Mouse (Mus musculus) embryonic fibroblast, embryonic 13.5 days (primary cell): ENCODE measurements around the gene Gm29735. TPM values are rescaled to one million over a fixed set of nuclear protein-coding genes. Genes with fewer than 3 reads are reported as not detected.
"Not testable (repeated sequence)": the region's sequence is repeated elsewhere in the genome, so short reads cannot be mapped to it uniquely, and the experiment has no call there.

Source experiments
- H3K27ac ChIP-seq: 2 replicates; pipeline ENCODE4 v1.5.1; 2012; ENCODE audit warnings: low read length, control low read depth, inconsistent platforms; ENCODE audit not compliant: insufficient read depth
- H3K4me1 ChIP-seq: 2 replicates; pipeline ENCODE4 v1.6.1; 2011; ENCODE audit warnings: low read length; ENCODE audit not compliant: control insufficient read depth, insufficient read depth
- H3K4me3 ChIP-seq: 2 replicates; pipeline ENCODE4 v1.5.1; 2011; ENCODE audit warnings: mild to moderate bottlenecking, control low read depth, low read length; ENCODE audit not compliant: insufficient read depth
- CTCF ChIP-seq: IDR thresholded peaks from 2 replicates; pipeline ENCODE4 v1.5.1; 2011; ENCODE audit warnings: mild to moderate bottlenecking, control low read depth, low read length, moderate library complexity, borderline replicate concordance; ENCODE audit not compliant: insufficient read depth
- POLR2A ChIP-seq: IDR thresholded peaks from 2 replicates; pipeline ENCODE4 v1.6.1; 2011; ENCODE audit warnings: low read depth, mild to moderate bottlenecking, control low read depth, low read length, moderate library complexity
- polyA plus RNA-seq: library from polyadenylated mRNA; stranded (reverse); fragments of >200 nt; gene quantifications from 2 replicates; pipeline ENCODE4 v1.2.4, GENCODE M21; 2011; ENCODE audit warnings: low read depth; ENCODE audit not compliant: missing spikeins, insufficient read length

Gene Gm29735
- polyA plus RNA-seq, 1 experiment, result not detected

DNA sequence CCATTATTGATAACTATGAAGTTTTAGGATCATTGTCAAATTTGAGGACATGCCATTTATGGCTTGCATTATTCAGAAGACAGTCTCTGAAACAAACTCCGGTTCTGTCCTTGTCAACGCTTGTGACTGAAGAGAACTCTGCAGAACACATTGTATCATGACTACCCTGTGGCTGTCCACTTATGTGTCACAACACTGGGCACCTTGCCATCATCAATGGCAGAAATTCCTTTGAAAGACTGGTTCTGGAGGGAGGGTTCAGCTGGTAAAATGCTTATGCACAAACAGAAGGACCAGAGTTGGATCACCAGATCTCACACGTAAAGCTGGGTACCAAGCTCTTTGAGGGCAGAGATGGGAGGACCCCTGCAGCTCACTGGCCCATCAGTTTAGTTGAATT, 2.5 kb upstream of the Gm29735 start:
- H3K4me3 ChIP-seq, result no peak overlapping the region
- TF ChIP-seq POLR2A, result no peak
- TF ChIP-seq CTCF, result no peak
- no peaks in the 10 kb centered on the region for H3K4me1 ChIP-seq
- H3K27ac ChIP-seq, result no peak overlapping the region

GRCm38 (mm10) chr7:142155308-142155707, 1.6 kb downstream of the Gm29735 start:
- Histone ChIP-seq H3K4me1 (no peaks in the 10 kb centered on the region), H3K27ac (no peak overlapping the region), H3K4me3 (no peak overlapping the region)
- no peak for TF ChIP-seq POLR2A
- TF ChIP-seq CTCF, result no peak

GRCm38 (mm10) chr7:142152191-142152590, 4.7 kb downstream of the Gm29735 start:
- no peak for TF ChIP-seq POLR2A
- no peak for TF ChIP-seq CTCF
- Histone ChIP-seq H3K4me1 (no peaks in the 10 kb centered on the region), H3K4me3 (no peak overlapping the region), H3K27ac (no peak overlapping the region)

DNA sequence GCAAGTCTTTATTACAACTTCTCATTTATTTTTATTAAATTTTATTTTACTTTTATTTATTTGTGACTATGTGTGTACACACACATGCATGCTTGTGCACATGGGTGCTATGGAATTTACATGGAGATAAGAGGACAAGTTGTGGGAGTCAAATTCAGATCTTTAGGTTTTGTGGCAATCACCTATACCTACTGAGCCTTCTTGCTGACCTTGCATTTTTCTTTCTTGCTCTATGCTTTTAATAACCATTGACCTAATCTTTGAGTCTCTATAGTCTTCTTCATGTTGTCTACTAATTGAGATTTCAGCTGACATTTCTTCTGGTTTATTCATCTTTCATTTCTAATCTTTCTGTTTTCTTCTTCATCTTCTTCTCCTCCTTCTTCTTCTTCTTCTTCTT, 8.3 kb downstream of the Gm29735 start:
- Histone ChIP-seq H3K4me1 (no peaks in the 10 kb centered on the region), H3K27ac (no peak overlapping the region), H3K4me3 (no peak overlapping the region)
- no peak for TF ChIP-seq POLR2A
- TF ChIP-seq CTCF, result no peak

- TF ChIP-seq CTCF (no peak), POLR2A (no peak)
- Histone ChIP-seq H3K27ac (no peak overlapping the region), H3K4me3 (no peak overlapping the region), H3K4me1 (no peaks in the 10 kb centered on the region)
Observed at GRCm38 (mm10) chr7:142146033-142146432, 10.9 kb downstream of the Gm29735 start.

DNA sequence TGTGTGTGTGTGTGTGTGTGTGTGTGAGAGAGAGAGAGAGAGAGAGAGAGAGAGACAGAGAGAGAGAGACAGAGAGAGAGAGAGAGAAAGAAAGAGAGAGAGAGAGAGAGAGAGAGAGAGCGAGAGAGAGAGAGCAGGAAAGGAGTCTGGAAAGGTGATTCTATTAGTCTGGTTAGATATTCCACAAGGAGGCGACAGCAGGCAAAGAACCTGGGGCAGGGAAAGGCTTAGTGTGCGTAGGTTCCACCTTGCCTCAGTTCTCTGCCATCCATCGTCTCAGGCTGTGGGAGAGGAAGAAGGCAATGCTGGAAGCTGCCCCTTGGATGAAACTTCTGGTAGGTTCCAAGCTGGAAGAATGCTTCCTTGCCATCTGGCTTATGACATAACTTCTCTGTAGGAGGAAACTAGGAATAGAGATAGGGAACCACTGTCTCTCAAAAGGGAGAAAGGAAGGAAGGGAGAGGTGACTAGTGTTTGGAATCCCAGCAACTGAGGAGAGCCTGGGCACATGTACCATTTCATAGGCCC, 11.4 kb downstream of the Gm29735 start:
- no peak for TF ChIP-seq POLR2A
- no peak for TF ChIP-seq CTCF
- no peak overlapping the region for H3K4me3 ChIP-seq
- no peak overlapping the region for H3K27ac ChIP-seq
- no peaks in the 10 kb centered on the region for H3K4me1 ChIP-seq

DNA sequence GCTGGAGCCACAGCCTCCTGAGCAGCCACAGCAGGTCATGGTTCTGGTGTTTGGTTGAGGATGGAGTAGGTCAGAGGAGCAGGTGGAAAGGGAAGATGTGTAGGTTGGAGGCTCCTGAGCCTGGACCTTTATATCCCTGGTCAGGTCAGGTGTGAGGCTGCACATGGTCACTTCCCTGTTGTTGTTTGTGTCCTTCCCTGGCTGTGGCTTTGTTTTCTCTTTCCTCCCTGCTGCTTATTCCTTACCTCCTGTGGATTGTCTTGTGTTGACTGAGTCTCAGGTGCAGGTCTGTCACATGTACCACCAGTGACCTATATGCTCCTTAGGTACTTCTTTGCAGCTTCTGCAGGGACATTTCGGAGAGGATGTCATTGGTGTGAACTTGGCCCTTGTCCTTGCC, 12.4 kb downstream of the Gm29735 start, which contains the start of gene Gm45337:
Gene Gm45337 (minus strand): TSS at position 101 of the 400 bp plus-strand sequence.
- no peak within 1 kb of the TSS for H3K4me3 ChIP-seq
- H3K27ac ChIP-seq, result no peak within 1 kb of the TSS
- TF ChIP-seq CTCF (no peak), POLR2A (no peak)
- no peaks in the 10 kb centered on the region for H3K4me1 ChIP-seq

DNA sequence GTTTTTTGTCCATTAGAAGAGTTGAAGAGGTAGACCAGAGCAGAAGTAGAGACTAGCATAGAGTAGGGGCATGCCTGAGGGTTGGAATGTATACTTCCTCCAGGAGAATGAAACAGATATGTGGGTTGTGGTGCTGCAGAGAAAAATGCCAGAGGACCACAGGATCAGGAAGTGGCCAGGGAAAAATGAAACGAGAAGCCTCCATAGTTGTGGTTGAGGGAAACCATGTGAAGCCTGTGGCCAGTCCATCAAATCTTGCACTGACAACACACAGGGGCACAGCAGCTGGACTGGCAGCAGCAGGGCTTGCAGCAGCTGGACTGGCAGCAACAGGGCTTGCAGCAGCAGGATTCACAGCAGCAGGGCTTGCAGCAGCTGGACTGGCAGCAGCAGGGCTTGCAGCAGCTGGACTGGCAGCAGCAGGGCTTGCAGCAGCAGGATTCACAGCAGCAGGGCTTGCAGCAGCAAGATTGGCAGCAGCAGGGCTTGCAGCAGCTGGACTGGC, 13.4 kb downstream of the Gm29735 start:
- H3K27ac ChIP-seq, H3K4me1 ChIP-seq, H3K4me3 ChIP-seq: not testable (repeated sequence)

DNA sequence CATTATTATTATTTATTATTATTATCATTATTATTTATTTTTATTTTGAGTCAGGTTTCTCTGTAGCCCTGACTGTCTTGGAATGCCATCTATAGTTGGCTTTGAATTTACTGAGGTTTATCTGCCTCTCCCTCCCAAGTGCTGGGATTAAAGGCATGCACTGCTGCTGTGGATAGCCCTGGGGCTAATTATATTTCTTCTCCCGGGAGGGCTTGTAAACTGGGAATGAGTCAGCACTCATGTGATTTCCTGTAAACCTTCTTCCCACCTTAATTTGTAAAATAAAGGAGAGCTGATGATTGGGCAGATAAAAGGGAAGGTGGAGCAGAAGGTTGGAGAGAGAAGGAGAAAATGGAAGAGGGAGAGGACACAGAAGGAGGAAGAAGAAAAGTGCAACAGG, 16.2 kb downstream of the Gm29735 start:
- Histone ChIP-seq H3K4me1 (no peaks in the 10 kb centered on the region), H3K4me3 (no peak overlapping the region), H3K27ac (no peak overlapping the region)
- TF ChIP-seq POLR2A (no peak), CTCF (no peak)

- H3K27ac ChIP-seq, H3K4me1 ChIP-seq, H3K4me3 ChIP-seq: not testable (repeated sequence)
Observed at GRCm38 (mm10) chr7:142135934-142136333, 21.0 kb downstream of the Gm29735 start, which contains the start of gene Gm39115. Gene Gm39115 (minus strand): TSS chr7:142136034.
